Mouse (Mus musculus) ES-E14 (cell line): ENCODE measurements around the gene Zfp820.
A peak's percentile ranks its signal among the peaks of the same experiment; 100 is the strongest.

Source experiments
- CHD2 ChIP-seq: IDR thresholded peaks from 2 replicates; pipeline ENCODE4 v1.6.1; 2014; ENCODE audit warnings: mild to moderate bottlenecking, low read depth, low read length, inconsistent platforms
- HCFC1 ChIP-seq: IDR thresholded peaks from 2 replicates; pipeline ENCODE4 v1.6.1; 2012; ENCODE audit warnings: low read length, inconsistent platforms, borderline replicate concordance; ENCODE audit not compliant: insufficient read depth
- MAFK ChIP-seq: IDR thresholded peaks from 2 replicates; pipeline ENCODE4 v1.6.1; 2014; ENCODE audit warnings: mild to moderate bottlenecking, low read depth, low read length, inconsistent platforms; ENCODE audit not compliant: insufficient read depth
- ZC3H11A ChIP-seq: IDR thresholded peaks from 2 replicates; pipeline ENCODE4 v1.6.1; 2012; ENCODE audit warnings: low read depth, mild to moderate bottlenecking, inconsistent platforms, low read length, borderline replicate concordance
- ZNF384 ChIP-seq: IDR thresholded peaks from 2 replicates; pipeline ENCODE4 v1.6.1; 2012; ENCODE audit warnings: low read depth, low read length, inconsistent platforms

DNA sequence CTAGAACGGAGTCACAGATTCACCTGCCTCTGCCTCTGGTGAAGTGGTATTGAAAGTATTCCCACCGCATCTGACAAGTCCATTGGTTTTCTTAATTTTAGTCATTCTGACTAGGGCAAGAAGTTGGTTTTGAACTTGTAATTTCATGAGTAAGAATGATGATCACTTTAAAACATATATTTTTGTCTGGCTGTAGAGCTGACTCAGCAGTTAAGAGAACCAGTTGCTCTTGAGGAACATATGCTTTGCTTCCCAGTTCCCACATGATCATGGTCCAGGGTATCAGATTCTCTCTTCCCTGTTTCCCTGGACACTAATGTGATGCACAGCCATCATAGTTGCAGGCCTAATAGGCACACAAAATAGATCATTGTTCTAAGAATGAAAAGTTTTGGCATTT is 75.2 kb downstream of the Zfp820 start:
- TF ChIP-seq CHD2 = no peak
- TF ChIP-seq ZNF384 = no peak
- TF ChIP-seq MAFK = peak; percentile 81
- no peak for TF ChIP-seq HCFC1
- TF ChIP-seq ZC3H11A = no peak
